In genomic region chr6:145373712-145374221, GRCm38 (mm10) we compare ENCODE assay signal across 11 mouse cellular contexts.
DNase-seq lines count a peak whose midpoint lies in the region; ATAC-seq and TF ChIP-seq lines count a peak whose summit lies in the region.
"Had no signal": no experiment of that assay in that cellular context is flagged by ENCODE, and none has a peak within 500 bp of the region (broad histone marks: within the 10 kb centered on the region; RNA-seq: fewer than 3 reads in every experiment).

No protein-coding gene starts in this region.

- 0 out of 2 replicates have a peak overlapping the region, but pooled peaks have one; percentile 12 for H3K27ac ChIP-seq in hindbrain, embryonic 10.5 days
- H3K27ac ChIP-seq in hindbrain, embryonic 11.5 days (ENCODE audit: low read depth, low read length): no peak overlapping the region
- H3K27ac ChIP-seq in embryonic fibroblast, embryonic 13.5 days (ENCODE audit: insufficient read depth, low read length): peak overlapping the region; percentile 80
- H3K27ac ChIP-seq: limb, embryonic 15.5 days had no signal

- no peak for ATAC-seq in hindbrain, embryonic 11.5 days (ENCODE audit: low FRiP score)

- no peak overlapping the region for H3K4me3 ChIP-seq in hindbrain, embryonic 10.5 days
- no peak overlapping the region for H3K4me3 ChIP-seq in hindbrain, embryonic 11.5 days (ENCODE audit: low read depth, low read length)
- H3K4me3 ChIP-seq in embryonic fibroblast, embryonic 13.5 days (ENCODE audit: insufficient read depth, low read length): no peak overlapping the region
- H3K4me3 ChIP-seq: erythroblast, embryonic 14.5 days; limb, embryonic 15.5 days had no signal

- 61% methylated on average over 7 of the region's 7 CpGs for WGBS in hindbrain, embryonic 10.5 days
- WGBS in hindbrain, embryonic 11.5 days: 58% methylated on average over 7 of the region's 7 CpGs

- H3K27me3 ChIP-seq in hindbrain, embryonic 10.5 days (ENCODE audit: insufficient read depth, poor library complexity, severe bottlenecking): no peaks in the 10 kb centered on the region
- H3K27me3 ChIP-seq in hindbrain, embryonic 11.5 days (ENCODE audit: control insufficient read depth, insufficient read depth, low read length): no peaks in the 10 kb centered on the region
- H3K27me3 ChIP-seq: limb, embryonic 15.5 days had no signal

- no peak overlapping the region for H3K4me2 ChIP-seq in hindbrain, embryonic 11.5 days (replicated peaks; ENCODE audit: low read depth, low read length)
- H3K4me2 ChIP-seq: limb, embryonic 15.5 days had no signal

- no peaks in the 10 kb centered on the region for H3K36me3 ChIP-seq in hindbrain, embryonic 10.5 days
- no peaks in the 10 kb centered on the region for H3K36me3 ChIP-seq in hindbrain, embryonic 11.5 days (ENCODE audit: control insufficient read depth, insufficient read depth, low read length)
- H3K36me3 ChIP-seq: G1E; limb, embryonic 15.5 days had no signal

- no peak for TF ChIP-seq POLR2A in embryonic fibroblast, embryonic 13.5 days (IDR thresholded peaks at IDR 0.05; ENCODE audit: low read depth, low read length)

- no peak for DNase-seq in hindbrain, embryonic 10.5 days (ENCODE audit: low spot score)
- no peak for DNase-seq in hindbrain, embryonic 11.5 days (ENCODE audit: low spot score)
- DNase-seq in A20 (ENCODE audit: low read depth, low spot score): peak; percentile 85
- DNase-seq in left cerebral cortex, postnatal 10 days (ENCODE audit: extremely low spot score in 1 of 2, low spot score in 2 of 2): peak; percentile 35 to 49
- DNase-seq in heart, adult 8-10 months (ENCODE audit: low spot score): no peak
- DNase-seq in heart, postnatal 36 days: no peak
- DNase-seq in spleen, adult 12 weeks (ENCODE audit: low spot score): no peak

- H3K4me1 ChIP-seq in hindbrain, embryonic 10.5 days (replicated peaks): peaks cover 25% of the 10 kb centered on the region
- H3K4me1 ChIP-seq in hindbrain, embryonic 11.5 days (replicated peaks; ENCODE audit: control insufficient read depth, insufficient read depth, low read length): no peaks in the 10 kb centered on the region
- H3K4me1 ChIP-seq in embryonic fibroblast, embryonic 13.5 days (ENCODE audit: control insufficient read depth, insufficient read depth, low read length): peaks cover 36% of the 10 kb centered on the region

- no peak for TF ChIP-seq CTCF in embryonic fibroblast, embryonic 13.5 days (IDR thresholded peaks at IDR 0.05; ENCODE audit: borderline replicate concordance, insufficient read depth, low read length)

- no peak overlapping the region for H3K9ac ChIP-seq in hindbrain, embryonic 11.5 days (ENCODE audit: low read depth, low read length)
- H3K9ac ChIP-seq: limb, embryonic 15.5 days had no signal

- H3K9me3 ChIP-seq in hindbrain, embryonic 10.5 days: no peaks in the 10 kb centered on the region
- H3K9me3 ChIP-seq in hindbrain, embryonic 11.5 days (ENCODE audit: control insufficient read depth, low read length): no peaks in the 10 kb centered on the region
- H3K9me3 ChIP-seq: limb, embryonic 15.5 days had no signal

- intact Hi-C loops in left cerebral cortex, postnatal 10 days (cut with DNase I): no loop called here
- intact Hi-C loops in heart, postnatal 36 days (cut with DNase I): no loop called here

Comparison
In these comparisons a context has a peak if more than half of its experiments do, and no peak if none do; other contexts are left out.
1. DNase-seq: peak in A20 (single experiment) and left cerebral cortex, postnatal 10 days (2 of 2); none in hindbrain, embryonic 10.5 days (single experiment), hindbrain, embryonic 11.5 days (single experiment), heart, adult 8-10 months (single experiment), heart, postnatal 36 days (0 of 2) and spleen, adult 12 weeks (single experiment).